8 mouse cellular contexts compared by ENCODE assay signal in the genomic region with DNA sequence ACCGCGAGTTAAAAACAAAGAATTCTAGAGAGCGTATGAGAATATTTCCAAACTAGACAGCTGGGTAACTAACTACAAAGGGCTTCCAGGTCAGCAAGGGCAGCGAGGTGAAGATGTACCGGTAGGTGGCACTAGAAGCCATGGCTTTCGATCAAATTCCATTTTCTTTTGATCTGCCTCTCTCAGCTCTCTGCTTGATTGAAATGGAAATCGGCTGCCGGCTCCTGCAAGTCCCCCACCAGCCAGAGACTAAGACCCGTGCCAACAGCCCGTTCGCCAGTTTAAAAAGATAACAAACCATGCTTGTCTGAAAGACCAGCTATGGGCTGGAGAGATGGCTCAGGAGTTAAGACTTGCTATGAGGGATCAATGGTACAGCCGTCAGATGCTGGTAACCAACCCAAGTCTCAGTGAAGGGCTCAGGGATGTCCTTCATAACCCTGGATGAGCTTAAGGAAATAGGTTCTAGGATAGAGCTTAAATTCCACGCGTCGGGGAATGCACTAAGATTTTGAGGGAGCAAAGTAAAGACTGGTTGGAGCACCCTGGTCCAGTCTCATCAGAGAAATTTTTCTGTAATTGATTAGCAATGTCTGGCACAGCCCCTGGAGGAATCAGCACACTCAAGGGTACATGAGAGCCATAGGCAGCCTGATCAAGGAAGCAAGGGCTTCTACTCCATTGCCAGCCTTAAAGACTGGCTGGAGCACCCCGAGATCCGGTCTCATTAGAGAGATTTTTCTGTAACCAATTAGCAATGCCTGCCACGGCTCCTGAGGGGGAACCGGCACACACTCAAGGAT. TPM values are rescaled to one million over a fixed set of nuclear protein-coding genes. Genes with fewer than 3 reads are reported as not detected.
DNase-seq lines count a peak whose midpoint lies in the region; ATAC-seq and TF ChIP-seq lines count a peak whose summit lies in the region.

No protein-coding gene starts in this region.

- peak; percentile 49 for DNase-seq in kidney, adult 18-20 months
- no peak for DNase-seq in kidney, adult 11 months
- DNase-seq in hindbrain, embryonic 14.5 days (ENCODE audit: low spot score) = peak; percentile 88
- peak; percentile 55 to 71 for DNase-seq in layer of hippocampus, postnatal 36 days
- DNase-seq in midbrain, embryonic 11.5 days (ENCODE audit: low spot score, missing footprints) = peak; percentile 98
- peak; percentile 58 for DNase-seq in stomach, postnatal 0 days (ENCODE audit: low spot score)

- H3K36me3 ChIP-seq in forebrain, embryonic 12.5 days (replicated peaks) = no peaks in the 10 kb centered on the region
- no peaks in the 10 kb centered on the region for H3K36me3 ChIP-seq in hindbrain, embryonic 14.5 days (replicated peaks; ENCODE audit: control insufficient read depth, insufficient read depth)
- no peaks in the 10 kb centered on the region for H3K36me3 ChIP-seq in midbrain, embryonic 11.5 days (ENCODE audit: control insufficient read depth, insufficient read depth, low read length)
- no peaks in the 10 kb centered on the region for H3K36me3 ChIP-seq in stomach, postnatal 0 days (ENCODE audit: control insufficient read depth, insufficient read depth, low read length)

- peak overlapping the region; percentile 21; the same call in 1 of the 2 replicates for H3K4me3 ChIP-seq in forebrain, embryonic 12.5 days (replicated peaks)
- peak overlapping the region; percentile 9; the same call in 1 of the 2 replicates for H3K4me3 ChIP-seq in hindbrain, embryonic 14.5 days (replicated peaks; ENCODE audit: low read length)
- peak overlapping the region; percentile 19; the same call in 1 of the 2 replicates for H3K4me3 ChIP-seq in midbrain, embryonic 11.5 days (ENCODE audit: low read depth, low read length)
- H3K4me3 ChIP-seq in stomach, postnatal 0 days (ENCODE audit: low read depth, low read length) = no peak overlapping the region

- no peak for TF ChIP-seq EP300 in stomach, postnatal 0 days (optimal IDR thresholded peaks at IDR 0.05)

- 20% methylated on average over 19 of the region's 19 CpGs for WGBS in forebrain, embryonic 12.5 days
- WGBS in hindbrain, embryonic 14.5 days = 20% methylated on average over 19 of the region's 19 CpGs
- WGBS in midbrain, embryonic 11.5 days = 18% methylated on average over 19 of the region's 19 CpGs
- 25% methylated on average over 19 of the region's 19 CpGs for WGBS in stomach, postnatal 0 days

- peak; percentile 34; the same call in 1 of the 2 replicates for ATAC-seq in cerebellum, adult (ENCODE audit: insufficient number of reproducible peaks, low FRiP score, low TSS enrichment)
- ATAC-seq in forebrain, embryonic 12.5 days (ENCODE audit: low FRiP score) = peak; percentile 63
- 0 out of 2 replicates have a peak, but pooled peaks have one; percentile 59 for ATAC-seq in hindbrain, embryonic 14.5 days (ENCODE audit: low FRiP score)
- ATAC-seq in midbrain, embryonic 11.5 days (ENCODE audit: low FRiP score) = peak; percentile 67; the same call in 1 of the 2 replicates
- ATAC-seq in stomach, postnatal 0 days (ENCODE audit: low FRiP score, low TSS enrichment) = 0 out of 2 replicates have a peak, but pooled peaks have one; percentile 18

- peak; percentile 85 for TF ChIP-seq CTCF in stomach, postnatal 0 days (IDR thresholded peaks at IDR 0.05; ENCODE audit: low read depth)

- peak overlapping the region; percentile 50 for H3K4me2 ChIP-seq in forebrain, embryonic 12.5 days
- H3K4me2 ChIP-seq in hindbrain, embryonic 14.5 days (replicated peaks) = peak overlapping the region; percentile 40
- peak overlapping the region; percentile 48 for H3K4me2 ChIP-seq in midbrain, embryonic 11.5 days
- H3K4me2 ChIP-seq in stomach, postnatal 0 days (replicated peaks; ENCODE audit: low read depth) = peak overlapping the region; percentile 36; the same call in 1 of the 2 replicates

- 0 out of 2 replicates have a peak overlapping the region, but pooled peaks have one; percentile 41 for H3K9ac ChIP-seq in forebrain, embryonic 12.5 days
- no peak overlapping the region; the same call in 1 of the 2 replicates for H3K9ac ChIP-seq in hindbrain, embryonic 14.5 days
- H3K9ac ChIP-seq in midbrain, embryonic 11.5 days (ENCODE audit: low read length) = peak overlapping the region; percentile 40
- H3K9ac ChIP-seq in stomach, postnatal 0 days (ENCODE audit: low read length) = no peak overlapping the region

- H3K27ac ChIP-seq in forebrain, embryonic 12.5 days = no peak overlapping the region
- H3K27ac ChIP-seq in hindbrain, embryonic 14.5 days = 0 out of 2 replicates have a peak overlapping the region, but pooled peaks have one; percentile 9
- no peak overlapping the region for H3K27ac ChIP-seq in midbrain, embryonic 11.5 days (ENCODE audit: low read depth, low read length)
- no peak overlapping the region for H3K27ac ChIP-seq in stomach, postnatal 0 days (replicated peaks)

- peaks cover 9% of the 10 kb centered on the region for H3K4me1 ChIP-seq in forebrain, embryonic 12.5 days
- 0 out of 2 replicates have a peak, but pooled peaks cover 6% of the 10 kb centered on the region for H3K4me1 ChIP-seq in hindbrain, embryonic 14.5 days (replicated peaks; ENCODE audit: control insufficient read depth, insufficient read depth, low read length)
- H3K4me1 ChIP-seq in midbrain, embryonic 11.5 days (ENCODE audit: control insufficient read depth, insufficient read depth, low read length) = peaks cover 6% of the 10 kb centered on the region; the same call in 1 of the 2 replicates
- no peaks in the 10 kb centered on the region for H3K4me1 ChIP-seq in stomach, postnatal 0 days (replicated peaks; ENCODE audit: control insufficient read depth, insufficient read depth)

- peaks cover 25% of the 10 kb centered on the region; the same call in 1 of the 2 replicates for H3K27me3 ChIP-seq in forebrain, embryonic 12.5 days
- no peaks in the 10 kb centered on the region for H3K27me3 ChIP-seq in hindbrain, embryonic 14.5 days (ENCODE audit: control insufficient read depth, insufficient read depth, low read length)
- H3K27me3 ChIP-seq in midbrain, embryonic 11.5 days (ENCODE audit: control insufficient read depth, insufficient read depth, low read length) = no peaks in the 10 kb centered on the region
- H3K27me3 ChIP-seq in stomach, postnatal 0 days (ENCODE audit: control insufficient read depth, insufficient read depth, low read length) = no peaks in the 10 kb centered on the region

- no peaks in the 10 kb centered on the region; the same call in 1 of the 2 replicates for H3K9me3 ChIP-seq in forebrain, embryonic 12.5 days
- H3K9me3 ChIP-seq in hindbrain, embryonic 14.5 days (ENCODE audit: control insufficient read depth, low read length) = no peaks in the 10 kb centered on the region
- H3K9me3 ChIP-seq in midbrain, embryonic 11.5 days (ENCODE audit: control insufficient read depth, low read length) = no peaks in the 10 kb centered on the region
- H3K9me3 ChIP-seq in stomach, postnatal 0 days (ENCODE audit: control insufficient read depth, low read length) = no peaks in the 10 kb centered on the region

RNA-seq across cellular contexts. Expression of a gene that starts 56.7 kb away (rescaled TPM):
- polyA plus RNA-seq in forebrain, embryonic 12.5 days (2016; fragmentation: Nextera tagmentation; extraction: Ambion mirVana) = 0.62 and 1.2 TPM in 2 replicates
- polyA plus RNA-seq in hindbrain, embryonic 14.5 days (2014; fragmentation: Nextera tagmentation; extraction: Ambion mirVana) = 2.7 and 3.1 TPM in 2 replicates
- under 1 TPM; 0.15 to 0.48 TPM for total RNA-seq in layer of hippocampus, postnatal 36 days (2021)
- 1.9 and 2.7 TPM in 2 replicates for polyA plus RNA-seq in midbrain, embryonic 11.5 days (2014; fragmentation: Nextera tagmentation; extraction: Ambion mirVana)
- polyA plus RNA-seq in stomach, postnatal 0 days (2015; fragmentation: Nextera tagmentation; extraction: Ambion mirVana) = 1.3 and 1.4 TPM in 2 replicates

Comparison
In these comparisons a context has a peak if more than half of its experiments do, and no peak if none do; other contexts are left out.
1. H3K9ac ChIP-seq: peak in forebrain, embryonic 12.5 days (single experiment) and midbrain, embryonic 11.5 days (single experiment); none in hindbrain, embryonic 14.5 days (single experiment) and stomach, postnatal 0 days (single experiment).
2. Peak in every context shown above with its lines, with median percentiles within 50 percentile points of each other: ATAC-seq and H3K4me2 ChIP-seq.